Mouse (Mus musculus) embryonic fibroblast, embryonic 13.5 days (primary cell): ENCODE measurements around the gene Egfem1.

Experiments
- CTCF ChIP-seq: IDR thresholded peaks from 2 replicates; pipeline ENCODE4 v1.5.1; 2011; ENCODE audit warnings: mild to moderate bottlenecking, control low read depth, low read length, moderate library complexity, borderline replicate concordance; ENCODE audit not compliant: insufficient read depth
- POLR2A ChIP-seq: IDR thresholded peaks from 2 replicates; pipeline ENCODE4 v1.6.1; 2011; ENCODE audit warnings: low read depth, mild to moderate bottlenecking, control low read depth, low read length, moderate library complexity

GRCm38 (mm10) chr3:29202536-29202935, 120.7 kb downstream of the Egfem1 start:
- TF ChIP-seq CTCF (no peak), POLR2A (no peak)
